Mouse (Mus musculus) hindbrain, embryonic 16.5 days (tissue): ENCODE measurements at regions not wholly inside any gene's neighbourhood (a gene's known extent, or its start where the extent isn't known, plus 50 kb on each side); places are given as distances from the start of the nearest gene placed in this dataset.

Source experiments
- ATAC-seq: fragments of 200-750 bp; cut with Nextera tagmentation; 2 replicates; pipeline ENCODE4 v1.8.0; 2017; ENCODE audit warnings: moderate TSS enrichment, moderate library complexity
- H3K27ac ChIP-seq: fragments of 300-500 bp; sonication (generic); 2 replicates; pipeline ENCODE4 v1.5.1; 2014; ENCODE audit warnings: low read depth, mild to moderate bottlenecking, control low read depth, low read length, moderate library complexity
- H3K27me3 ChIP-seq: fragments of 300-500 bp; sonication (generic); replicated peaks from 2 replicates; pipeline ENCODE4 v1.6.1; 2014; ENCODE audit warnings: low read length; ENCODE audit not compliant: control insufficient read depth, insufficient read depth
- H3K36me3 ChIP-seq: fragments of 300-500 bp; sonication (generic); 2 replicates; pipeline ENCODE4 v1.6.1; 2014; ENCODE audit warnings: mild to moderate bottlenecking, low read length, moderate library complexity, mixed read lengths; ENCODE audit not compliant: control insufficient read depth, insufficient read depth
- H3K4me1 ChIP-seq: fragments of 300-500 bp; sonication (generic); 2 replicates; pipeline ENCODE4 v1.6.1; 2014; ENCODE audit warnings: low read depth, low read length; ENCODE audit not compliant: control insufficient read depth, insufficient read depth
- H3K4me2 ChIP-seq: fragments of 300-500 bp; sonication (generic); 2 replicates; pipeline ENCODE4 v1.6.1; 2014; ENCODE audit warnings: mild to moderate bottlenecking, low read length, control low read depth, moderate library complexity
- H3K4me3 ChIP-seq: fragments of 300-500 bp; sonication (generic); 2 replicates; pipeline ENCODE4 v1.5.1; 2014; ENCODE audit warnings: mild to moderate bottlenecking, low read length, control low read depth, moderate library complexity
- H3K9ac ChIP-seq: fragments of 300-500 bp; sonication (generic); 2 replicates; pipeline ENCODE4 v1.6.1; 2014; ENCODE audit warnings: low read depth, mild to moderate bottlenecking, control low read depth, low read length, moderate library complexity
- H3K9me3 ChIP-seq: fragments of 300-500 bp; sonication (generic); 2 replicates; pipeline ENCODE4 v1.6.1; 2014; ENCODE audit warnings: mild to moderate bottlenecking, low read length, moderate library complexity; ENCODE audit not compliant: control insufficient read depth
- WGBS: fragments of 180-500 bp; shearing (Covaris S2); extraction: QIAGEN DNeasy Blood & Tissue Kit; methylation state at CpG from one replicate; pipeline ENCODE4 v1.1.7; 2014; 5-methylcytosine and 5-hydroxymethylcytosine counted together

DNA sequence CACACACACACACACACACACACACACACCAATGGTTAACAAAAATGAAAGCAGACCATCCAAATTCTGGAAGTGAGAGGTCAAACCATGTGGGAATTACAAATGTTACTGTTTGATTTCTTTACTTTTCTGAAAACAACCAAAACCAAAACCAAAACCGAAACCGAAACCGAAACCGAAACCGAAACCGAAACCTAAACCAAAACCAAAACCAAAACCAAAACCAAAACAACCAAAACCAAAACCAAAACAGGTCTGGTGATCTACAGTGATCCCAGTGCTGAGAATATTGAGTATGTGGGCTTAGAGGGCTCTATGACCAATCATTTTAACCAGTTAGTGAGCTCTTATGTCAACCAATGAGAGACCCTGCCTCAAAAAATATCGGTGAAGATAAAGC lies 1407.6 kb upstream of the Cdh20 start:
- Histone ChIP-seq H3K4me1 (no peaks in the 10 kb centered on the region), H3K4me3 (no peak overlapping the region), H3K9ac (no peak overlapping the region), H3K9me3 (peaks cover 3% of the 10 kb centered on the region; the same call in 1 of the 2 replicates), H3K4me2 (no peak overlapping the region), H3K27me3 (no peaks in the 10 kb centered on the region), H3K36me3 (no peaks in the 10 kb centered on the region), H3K27ac (no peak overlapping the region)
- WGBS: 95% methylated on average over 7 of the region's 7 CpGs
- ATAC-seq: no peak

DNA sequence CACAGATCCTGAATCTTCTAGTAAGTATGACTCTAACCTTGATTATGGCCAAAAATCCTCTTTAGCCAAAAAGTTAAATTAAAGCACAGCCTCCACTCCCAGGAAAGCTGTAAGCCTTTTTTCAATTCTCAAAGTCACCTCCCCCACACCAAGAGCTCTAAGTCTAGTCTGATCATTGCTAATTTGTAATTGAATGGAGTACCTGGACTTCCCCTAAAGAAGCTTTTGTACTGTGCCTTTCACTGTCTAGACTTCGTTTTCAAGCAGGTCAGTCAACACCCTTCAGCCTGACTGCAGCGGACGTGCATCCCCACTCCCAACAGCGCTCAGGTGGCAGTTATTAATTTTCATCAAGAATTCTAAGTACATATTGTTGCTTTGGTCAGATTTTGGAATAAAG lies 1395.5 kb upstream of the Cdh20 start:
- no peak overlapping the region for H3K27ac ChIP-seq
- H3K4me2 ChIP-seq: no peak overlapping the region
- H3K4me1 ChIP-seq: no peaks in the 10 kb centered on the region
- H3K9me3 ChIP-seq: no peaks in the 10 kb centered on the region
- H3K9ac ChIP-seq: no peak overlapping the region
- 82% methylated on average over 4 of the region's 4 CpGs for WGBS
- no peak overlapping the region for H3K4me3 ChIP-seq
- H3K36me3 ChIP-seq: no peaks in the 10 kb centered on the region
- no peak for ATAC-seq
- no peaks in the 10 kb centered on the region for H3K27me3 ChIP-seq

DNA sequence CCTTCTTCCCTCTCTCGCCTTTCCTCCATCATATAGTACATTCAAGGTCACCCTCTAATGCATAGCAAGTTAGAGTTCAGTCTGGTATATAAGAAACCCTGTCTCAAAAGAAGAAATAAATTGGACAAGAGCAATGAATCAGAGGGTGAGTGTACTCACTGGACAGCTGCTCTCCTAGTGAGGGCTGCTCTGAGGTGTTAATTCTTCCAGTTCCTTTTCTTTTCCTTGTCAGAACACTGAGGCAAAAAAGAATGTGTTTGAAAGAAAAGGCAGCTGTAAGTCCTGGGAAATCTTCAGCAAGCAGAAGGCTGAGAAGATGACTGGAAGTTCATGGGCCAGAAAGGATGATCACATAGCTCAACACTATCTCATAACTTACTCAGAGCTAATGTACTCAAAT lies 1348.2 kb upstream of the Cdh20 start:
- 75% methylated on average over 1 of the region's 1 CpGs for WGBS
- no peak for ATAC-seq

DNA sequence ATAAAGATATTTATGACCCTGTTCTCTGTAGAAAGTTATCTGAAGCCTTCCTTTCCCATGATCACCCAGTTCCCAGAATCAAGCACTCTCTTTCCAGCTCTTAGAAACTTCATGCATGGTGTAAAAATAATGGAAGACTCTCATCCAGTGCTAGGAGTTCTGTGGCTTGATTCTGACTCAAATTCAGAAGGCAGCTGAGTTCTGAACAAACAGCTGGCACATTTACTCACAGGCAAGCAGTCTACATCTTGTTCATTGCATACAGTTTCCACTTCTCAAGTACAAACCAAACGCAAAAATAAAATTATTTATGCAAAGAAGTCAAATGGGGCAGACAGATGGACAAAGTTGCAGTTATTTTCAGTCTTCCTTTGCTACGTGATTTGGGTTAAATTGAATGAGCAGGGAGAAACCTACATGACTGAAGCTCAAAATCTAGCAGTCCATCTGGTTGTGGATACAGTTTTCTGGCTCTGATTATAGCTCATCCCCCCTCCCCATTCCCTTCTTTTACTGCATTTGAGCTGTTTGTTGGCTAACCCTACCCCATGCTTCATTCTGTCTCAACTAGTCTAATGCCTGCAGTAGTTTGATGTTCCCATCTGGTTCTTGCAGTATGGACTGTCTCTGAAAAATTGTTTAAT lies 1347.2 kb upstream of the Cdh20 start:
- peak; percentile 64 for ATAC-seq
- Histone ChIP-seq H3K36me3 (no peaks in the 10 kb centered on the region), H3K9ac (no peak overlapping the region), H3K27me3 (no peaks in the 10 kb centered on the region), H3K4me1 (no peaks in the 10 kb centered on the region), H3K9me3 (no peaks in the 10 kb centered on the region), H3K4me3 (no peak overlapping the region), H3K4me2 (no peak overlapping the region), H3K27ac (no peak overlapping the region)
- WGBS: 75% methylated on average over 2 of the region's 2 CpGs

More for the DNA sequence above, 1348.2 kb upstream of the Cdh20 start:
- no peaks in the 10 kb centered on the region for H3K36me3 ChIP-seq
- H3K9me3 ChIP-seq: no peaks in the 10 kb centered on the region
- H3K4me3 ChIP-seq: no peak overlapping the region
- no peak overlapping the region for H3K27ac ChIP-seq
- H3K9ac ChIP-seq: no peak overlapping the region
- no peak overlapping the region for H3K4me2 ChIP-seq
- H3K4me1 ChIP-seq: no peaks in the 10 kb centered on the region
- no peaks in the 10 kb centered on the region for H3K27me3 ChIP-seq

DNA sequence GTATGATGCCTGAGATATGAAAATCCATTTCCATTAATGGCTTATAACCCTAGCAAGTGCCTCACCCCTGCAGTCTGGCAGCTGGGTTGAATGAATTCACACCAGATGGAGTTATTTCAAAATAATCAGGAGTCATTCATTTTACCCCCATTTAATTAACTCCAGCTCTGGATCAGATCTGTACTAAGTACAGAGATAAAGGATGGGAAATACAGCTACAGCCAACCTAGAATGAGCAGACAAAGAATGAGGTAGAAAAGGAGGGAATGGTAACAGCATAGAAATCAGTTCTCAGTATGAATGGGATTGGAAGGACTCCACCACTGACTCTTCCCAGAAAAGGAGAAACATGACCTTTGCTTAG lies 1346.7 kb upstream of the Cdh20 start:
- H3K9me3 ChIP-seq: no peaks in the 10 kb centered on the region
- H3K4me2 ChIP-seq: no peak overlapping the region
- no peaks in the 10 kb centered on the region for H3K27me3 ChIP-seq
- H3K36me3 ChIP-seq: no peaks in the 10 kb centered on the region
- no peak overlapping the region for H3K4me3 ChIP-seq
- no peak overlapping the region for H3K27ac ChIP-seq
- no peak overlapping the region for H3K9ac ChIP-seq
- ATAC-seq: no peak
- H3K4me1 ChIP-seq: no peaks in the 10 kb centered on the region

DNA sequence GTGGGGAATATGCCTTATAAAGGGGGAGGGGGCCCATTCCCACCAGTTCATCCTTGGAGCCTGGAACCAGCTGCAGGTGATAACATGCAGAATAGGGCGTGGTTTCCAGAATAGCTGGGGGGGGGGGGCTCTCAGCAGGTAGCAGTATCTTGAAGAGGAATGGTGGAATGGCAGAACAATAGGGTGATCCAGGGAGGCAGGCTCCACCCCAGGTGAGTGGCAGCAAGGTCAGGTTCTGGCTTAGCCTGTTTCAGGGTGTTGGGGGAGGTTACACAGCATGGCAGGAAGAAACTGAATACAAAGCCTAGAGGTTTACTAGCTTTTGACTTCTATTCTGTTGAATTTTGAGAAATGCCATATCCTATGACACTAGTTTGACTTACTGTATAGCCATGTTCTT lies 1296.8 kb upstream of the Cdh20 start:
- no peak for ATAC-seq
- Histone ChIP-seq H3K4me1 (no peaks in the 10 kb centered on the region), H3K36me3 (no peaks in the 10 kb centered on the region), H3K9me3 (no peaks in the 10 kb centered on the region), H3K27ac (no peak overlapping the region), H3K4me3 (no peak overlapping the region), H3K9ac (no peak overlapping the region), H3K4me2 (no peak overlapping the region), H3K27me3 (no peaks in the 10 kb centered on the region)
- 81% methylated on average over 1 of the region's 1 CpGs for WGBS

DNA sequence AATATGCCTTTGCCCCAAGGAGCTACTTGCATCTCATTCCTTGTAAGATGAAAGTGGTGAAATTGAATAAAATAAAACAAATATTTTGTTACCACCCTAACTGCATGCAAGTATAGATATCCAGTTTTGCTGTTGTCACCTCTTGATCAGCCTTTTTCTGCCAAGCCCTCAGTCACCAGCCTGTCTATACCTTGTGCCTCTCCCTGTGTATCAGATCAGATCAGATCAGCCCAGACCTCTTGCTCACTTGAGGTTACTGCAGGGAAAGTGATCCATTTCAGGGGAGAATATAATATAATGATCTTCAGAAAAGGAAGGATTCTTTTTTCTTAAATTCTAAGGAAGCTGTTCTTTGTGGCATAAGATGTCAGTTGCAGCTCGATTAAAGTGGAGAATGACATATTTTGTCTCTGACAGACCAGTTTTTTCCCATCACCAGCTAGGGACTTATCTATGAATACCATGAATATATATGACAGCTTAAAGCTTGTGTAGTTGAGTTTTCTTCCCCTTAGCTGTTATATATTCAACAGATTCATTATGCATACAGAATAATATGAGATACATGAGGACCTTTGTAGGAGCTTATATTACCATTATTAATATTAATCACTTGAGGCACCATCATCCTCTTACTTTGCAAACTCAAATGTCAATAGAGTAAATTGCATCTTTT lies 1264.7 kb upstream of the Cdh20 start:
- Histone ChIP-seq H3K9ac (no peak overlapping the region), H3K4me1 (no peaks in the 10 kb centered on the region), H3K27ac (no peak overlapping the region), H3K4me2 (no peak overlapping the region), H3K27me3 (no peaks in the 10 kb centered on the region), H3K4me3 (no peak overlapping the region), H3K9me3 (no peaks in the 10 kb centered on the region), H3K36me3 (no peaks in the 10 kb centered on the region)
- WGBS: 53% methylated on average over 1 of the region's 1 CpGs
- ATAC-seq: no peak
